Mouse (Mus musculus) fat pad, adult 2 months (tissue): Measurements from ENCODE around the gene Tmem131.

Experiments used
- DNase-seq: peaks from one replicate; pipeline ENCODE4 v3.0.0-alpha.2; 2011; ENCODE audit warnings: low read depth, low spot score; ENCODE audit errors: extremely low read depth

Tmem131 gene

GRCm38 (mm10) chr1:36943653-36944052 lies at the start of gene Tmem131:
Gene Tmem131 (minus strand): TSS chr1:36943666.
- DNase-seq: no peak

GRCm38 (mm10) chr1:36988561-36988960 lies 45.1 kb upstream of the Tmem131 start:
- no peak for DNase-seq

- DNase-seq: no peak
These were observed 44.7 kb upstream of the Tmem131 start for GRCm38 (mm10) chr1:36988161-36988560.

GRCm38 (mm10) chr1:36987172-36988148 lies 44.0 kb upstream of the Tmem131 start:
- no peak for DNase-seq

GRCm38 (mm10) chr1:36986396-36987160 lies 43.1 kb upstream of the Tmem131 start:
- DNase-seq: no peak

GRCm38 (mm10) chr1:36985896-36986295 lies 42.4 kb upstream of the Tmem131 start:
- DNase-seq: no peak

GRCm38 (mm10) chr1:36984406-36984805 lies 40.9 kb upstream of the Tmem131 start:
- no peak for DNase-seq

- DNase-seq: no peak
These were observed 40.3 kb upstream of the Tmem131 start for GRCm38 (mm10) chr1:36983754-36984153.

GRCm38 (mm10) chr1:36982191-36982961 lies 38.9 kb upstream of the Tmem131 start:
- no peak for DNase-seq

- no peak for DNase-seq
These were observed 33.3 kb upstream of the Tmem131 start for GRCm38 (mm10) chr1:36976770-36977169.

- DNase-seq: no peak
These were observed 27.6 kb upstream of the Tmem131 start for GRCm38 (mm10) chr1:36970918-36971617.

GRCm38 (mm10) chr1:36965831-36966230 lies 22.4 kb upstream of the Tmem131 start:
- DNase-seq: no peak

- no peak for DNase-seq
These were observed 19.1 kb upstream of the Tmem131 start for GRCm38 (mm10) chr1:36962379-36963176.

- DNase-seq: no peak
These were observed 17.2 kb upstream of the Tmem131 start for GRCm38 (mm10) chr1:36960509-36961222.

- DNase-seq: peak; percentile 98
These were observed 6.2 kb upstream of the Tmem131 start for GRCm38 (mm10) chr1:36949591-36950184.

GRCm38 (mm10) chr1:36947448-36947847 lies 4.0 kb upstream of the Tmem131 start:
- no peak for DNase-seq

GRCm38 (mm10) chr1:36940381-36940762 lies 3.1 kb downstream of the Tmem131 start:
- DNase-seq: no peak

GRCm38 (mm10) chr1:36939506-36940380 lies 3.7 kb downstream of the Tmem131 start:
- no peak for DNase-seq
